Mouse (Mus musculus) G1E-ER4 (cell line): Measurements from ENCODE around the gene Jazf1. TPM values are rescaled to one million over a fixed set of nuclear protein-coding genes. Genes with fewer than 3 reads are reported as not detected.

Source experiments
- GATA1 ChIP-seq: IDR thresholded peaks from one replicate; pipeline ENCODE4 v1.8.0; 2012; ENCODE audit warnings: low read length, inconsistent platforms
- polyA plus RNA-seq: library from polyadenylated mRNA; stranded (reverse); fragments of >175 nt; gene quantifications from 2 replicates; pipeline ENCODE4 v1.2.3, GENCODE M21; 2012

Gene Jazf1
- polyA plus RNA-seq, 1 experiment = not detected

DNA sequence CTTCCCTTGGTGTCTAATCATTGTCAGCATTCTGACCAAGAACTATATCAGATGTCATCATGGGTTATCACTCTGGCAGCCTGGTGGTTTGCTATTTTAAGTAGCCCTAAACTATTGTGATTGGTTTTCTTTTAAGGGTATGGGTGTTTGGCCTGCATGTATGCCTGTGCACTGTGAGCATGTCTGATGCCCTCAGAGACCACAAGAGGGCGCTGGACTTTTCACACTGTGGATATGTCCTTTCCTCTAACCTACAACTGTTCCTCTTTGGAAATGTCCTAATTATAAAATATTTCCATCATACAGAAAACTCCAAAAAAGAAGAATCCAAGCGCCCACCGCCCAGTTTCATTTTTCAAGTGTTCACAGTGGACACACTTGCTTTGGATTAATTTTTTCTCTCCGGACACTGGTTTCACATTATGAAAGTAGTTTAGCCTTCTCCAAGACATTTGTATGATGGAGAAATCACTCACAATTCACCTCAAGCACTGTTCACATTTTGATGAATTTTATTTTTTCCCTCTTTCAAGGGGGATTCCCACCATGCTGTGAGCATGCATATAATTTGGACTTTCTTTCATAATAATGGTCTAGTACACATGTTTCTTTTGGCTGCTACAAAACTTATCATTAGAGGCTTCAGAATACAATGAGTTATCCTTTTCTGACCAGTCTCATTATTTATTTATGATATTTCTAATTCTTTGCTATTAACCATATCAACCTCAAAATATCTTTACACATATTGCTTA is 35.5 kb downstream of the Jazf1 start:
- no peak for TF ChIP-seq GATA1

DNA sequence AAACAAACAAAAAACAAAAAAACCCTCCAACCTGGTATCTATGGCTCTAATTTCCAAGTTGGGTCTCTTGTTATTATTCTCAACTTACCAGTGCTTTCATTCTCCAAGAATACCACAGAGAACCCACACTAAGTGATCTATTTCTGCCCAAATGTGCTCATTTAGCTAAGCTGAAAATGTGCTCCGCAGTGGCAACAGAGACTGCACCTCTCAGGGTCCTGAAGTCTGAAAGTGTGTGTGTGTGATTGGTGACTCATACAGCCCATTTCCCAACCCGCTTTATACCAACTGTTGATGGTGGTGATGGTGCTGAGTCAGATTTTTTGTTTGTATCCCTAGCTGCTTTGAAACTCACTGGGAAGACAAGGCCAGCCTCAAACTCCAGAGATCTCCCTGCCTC is 46.4 kb downstream of the Jazf1 start:
- no peak for TF ChIP-seq GATA1

DNA sequence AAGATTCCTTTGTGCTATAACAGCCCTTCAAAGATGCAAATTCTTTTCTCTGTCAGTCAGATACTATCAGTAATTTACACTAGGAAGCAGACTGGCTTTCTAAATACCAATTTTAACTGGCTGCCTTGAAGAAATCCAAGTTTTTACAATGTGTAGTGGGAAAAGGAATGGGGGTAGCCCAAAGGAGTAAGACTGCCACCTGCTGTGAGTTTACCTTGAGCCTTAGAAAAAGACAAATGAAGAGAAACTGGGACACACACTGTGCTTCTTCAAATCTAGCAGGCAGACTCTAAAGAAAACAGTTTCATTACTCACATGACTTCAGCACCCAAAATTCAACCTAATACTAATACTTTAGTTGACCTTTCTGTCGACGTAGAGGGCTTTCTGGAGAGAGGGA is 47.4 kb downstream of the Jazf1 start:
- TF ChIP-seq GATA1 = no peak

DNA sequence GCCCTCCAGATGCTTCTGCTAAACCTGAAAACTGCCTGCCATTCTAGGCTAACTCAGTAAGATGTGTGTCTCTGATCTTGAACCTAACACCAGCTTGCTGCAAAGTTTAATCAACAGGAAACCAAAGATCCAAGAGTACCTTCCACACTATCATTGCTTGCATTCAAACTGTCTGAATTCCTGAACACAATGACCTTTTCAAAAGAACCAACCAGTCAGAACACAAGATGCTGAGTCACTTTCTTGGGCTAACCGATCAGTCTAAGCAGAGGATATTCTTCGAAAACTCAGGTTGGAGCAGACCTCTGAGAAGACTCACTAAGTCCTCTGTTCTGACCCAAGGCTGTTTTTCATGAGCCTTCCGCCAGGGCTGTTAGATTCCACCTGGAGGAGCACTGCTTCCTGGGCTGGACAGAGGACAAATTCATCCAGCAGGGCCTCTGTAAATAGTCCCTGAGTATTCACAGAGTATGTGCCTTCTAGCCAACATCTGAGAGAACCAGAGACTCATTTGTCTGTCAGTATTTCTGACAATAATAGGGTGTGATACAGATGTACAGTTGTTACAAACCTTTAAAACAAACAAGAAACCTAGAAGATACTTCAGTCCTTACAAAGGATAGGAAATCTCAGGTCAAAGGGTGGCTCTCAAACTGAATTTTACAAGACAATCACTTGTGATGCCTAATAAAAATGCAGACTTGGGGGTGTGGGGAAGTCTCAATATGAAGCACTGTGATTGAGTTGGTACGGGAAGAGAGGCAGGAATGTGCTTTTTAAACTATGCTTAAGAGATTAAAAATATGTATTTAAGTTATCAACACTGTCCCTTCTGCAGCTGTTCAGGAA is 50.9 kb downstream of the Jazf1 start:
- no peak for TF ChIP-seq GATA1

- no peak for TF ChIP-seq GATA1
Measured at GRCm38 (mm10) chr6:53014460-53015455, 53.7 kb downstream of the Jazf1 start.

DNA sequence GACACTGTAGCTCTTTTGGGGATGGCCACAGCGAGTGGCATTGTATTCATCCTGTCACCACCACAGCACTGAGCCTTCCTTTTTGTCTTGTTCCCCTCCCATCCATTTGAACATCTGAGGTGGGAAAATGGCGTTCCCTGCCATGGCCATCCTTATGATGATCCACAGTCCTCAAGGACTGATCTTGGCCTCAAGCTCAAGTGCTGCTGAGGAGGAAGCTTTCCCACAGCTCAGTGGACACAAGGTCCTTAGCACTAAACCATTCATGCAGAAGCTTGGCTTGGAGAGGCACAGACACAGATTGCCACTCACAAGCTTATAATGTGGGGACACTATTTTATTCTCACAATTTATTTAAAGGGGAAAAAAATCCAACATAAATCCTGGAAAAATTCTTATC is 58.1 kb downstream of the Jazf1 start:
- TF ChIP-seq GATA1 = no peak

- TF ChIP-seq GATA1 = no peak
Measured at GRCm38 (mm10) chr6:53006032-53006431, 62.4 kb downstream of the Jazf1 start.

DNA sequence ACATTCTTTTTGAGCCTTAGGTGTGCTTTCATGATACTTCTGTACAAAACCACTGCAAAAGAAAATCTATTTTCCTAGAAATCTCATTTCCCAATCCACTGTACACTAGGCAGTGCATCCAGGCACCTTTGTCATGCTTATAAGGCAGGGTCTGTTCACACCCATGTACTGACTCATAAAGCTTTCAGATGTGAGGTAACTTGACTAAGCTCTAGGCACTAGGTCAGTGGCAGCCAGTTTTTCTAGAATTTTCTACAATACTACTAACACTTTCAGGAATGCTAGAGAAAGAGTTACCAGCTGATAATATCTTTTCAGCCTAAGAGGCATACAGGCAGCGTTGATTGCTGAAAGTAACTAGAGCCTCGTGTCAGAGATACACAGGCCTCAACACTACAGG is 62.9 kb downstream of the Jazf1 start:
- no peak for TF ChIP-seq GATA1

GRCm38 (mm10) chr6:52990816-52991215 is 77.6 kb downstream of the Jazf1 start:
- TF ChIP-seq GATA1 = no peak

GRCm38 (mm10) chr6:52987905-52988640 is 80.4 kb downstream of the Jazf1 start:
- TF ChIP-seq GATA1 = no peak

DNA sequence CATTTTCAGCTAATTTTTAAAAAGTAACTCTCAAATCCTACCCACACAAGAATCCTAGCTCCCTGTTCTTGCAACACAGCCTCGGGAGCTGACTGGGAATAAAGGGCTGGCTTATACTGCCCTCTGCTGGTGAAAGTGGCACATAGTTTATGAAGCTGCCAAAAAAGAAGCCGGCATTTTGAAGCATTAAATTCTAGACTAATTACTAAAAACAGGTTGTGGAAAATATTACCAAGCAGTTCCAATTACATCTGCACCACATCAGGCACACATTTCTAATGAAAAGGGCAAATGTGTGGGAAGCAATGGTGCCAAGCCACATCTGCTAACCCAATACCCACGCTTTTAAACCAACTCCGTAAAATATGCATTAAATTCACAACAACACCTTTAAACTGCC is 81.0 kb downstream of the Jazf1 start:
- no peak for TF ChIP-seq GATA1

DNA sequence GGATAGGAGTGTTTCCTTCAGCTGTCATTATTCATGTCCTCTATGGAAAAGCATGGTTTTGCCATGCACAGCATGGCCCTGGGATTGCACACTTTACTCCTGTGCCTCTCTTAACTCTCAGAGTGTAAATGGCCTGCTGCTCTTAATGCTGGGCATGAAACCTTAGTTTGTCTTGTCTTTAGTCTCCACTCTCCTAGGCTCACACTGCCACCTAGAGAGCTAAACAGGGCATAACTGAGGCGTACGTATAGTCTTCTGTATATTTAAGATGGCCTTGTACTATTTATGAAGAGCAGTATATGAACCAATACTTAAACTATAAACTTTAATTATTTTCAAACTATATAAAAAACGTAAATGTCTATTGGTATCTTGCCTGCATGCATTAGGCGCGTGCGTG is 86.3 kb downstream of the Jazf1 start:
- TF ChIP-seq GATA1 = no peak

- TF ChIP-seq GATA1 = no peak
Measured at GRCm38 (mm10) chr6:52979503-52979902, 88.9 kb downstream of the Jazf1 start.

GRCm38 (mm10) chr6:52973351-52973750 is 95.1 kb downstream of the Jazf1 start:
- no peak for TF ChIP-seq GATA1

- TF ChIP-seq GATA1 = no peak
Measured at GRCm38 (mm10) chr6:52972138-52972537, 96.3 kb downstream of the Jazf1 start.
